Mouse (Mus musculus) mesoderm, embryonic 11.5 days (tissue): ENCODE results near the gene Trim25.

ENCODE experiments used
- DNase-seq: peaks from one replicate; pipeline ENCODE4 v3.0.0-alpha.2; 2012; ENCODE audit warnings: low read depth, low spot score

Trim25 gene

DNA sequence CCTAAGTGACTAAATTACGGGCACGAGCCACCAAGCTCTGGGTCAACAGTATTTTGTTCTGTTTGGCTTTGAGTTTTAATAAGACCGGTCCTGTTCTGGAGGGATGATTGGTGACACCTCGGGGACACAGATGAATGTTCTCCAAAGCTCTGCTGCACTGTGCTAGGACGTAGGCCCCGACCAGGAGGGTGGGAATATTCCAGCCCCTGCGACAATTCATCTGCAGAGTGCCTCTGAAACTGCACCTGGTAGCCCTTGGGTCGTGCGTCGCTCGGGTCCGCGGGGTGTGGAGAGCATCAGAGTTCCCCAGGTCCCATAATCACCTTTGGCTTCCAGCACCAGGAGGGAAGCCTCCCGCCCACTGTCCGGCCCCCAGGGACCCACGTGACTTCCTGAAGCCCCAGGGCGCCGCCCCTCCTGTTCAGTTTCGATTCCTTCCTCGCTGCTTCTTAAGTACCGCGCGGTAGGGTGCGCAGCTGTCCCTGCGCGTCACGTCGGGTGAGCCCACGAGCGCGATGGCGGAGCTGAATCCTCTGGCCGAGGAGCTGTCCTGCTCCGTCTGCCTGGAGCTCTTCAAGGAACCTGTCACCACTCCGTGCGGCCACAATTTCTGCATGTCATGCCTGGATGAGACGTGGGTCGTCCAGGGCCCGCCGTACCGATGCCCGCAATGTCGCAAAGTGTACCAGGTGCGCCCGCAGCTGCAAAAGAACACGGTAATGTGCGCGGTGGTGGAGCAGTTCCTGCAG, at the start of gene Trim25:
Gene Trim25 (plus strand): TSS at position 403 of the 749 bp plus-strand sequence.
- peak; percentile 86 for DNase-seq

DNA sequence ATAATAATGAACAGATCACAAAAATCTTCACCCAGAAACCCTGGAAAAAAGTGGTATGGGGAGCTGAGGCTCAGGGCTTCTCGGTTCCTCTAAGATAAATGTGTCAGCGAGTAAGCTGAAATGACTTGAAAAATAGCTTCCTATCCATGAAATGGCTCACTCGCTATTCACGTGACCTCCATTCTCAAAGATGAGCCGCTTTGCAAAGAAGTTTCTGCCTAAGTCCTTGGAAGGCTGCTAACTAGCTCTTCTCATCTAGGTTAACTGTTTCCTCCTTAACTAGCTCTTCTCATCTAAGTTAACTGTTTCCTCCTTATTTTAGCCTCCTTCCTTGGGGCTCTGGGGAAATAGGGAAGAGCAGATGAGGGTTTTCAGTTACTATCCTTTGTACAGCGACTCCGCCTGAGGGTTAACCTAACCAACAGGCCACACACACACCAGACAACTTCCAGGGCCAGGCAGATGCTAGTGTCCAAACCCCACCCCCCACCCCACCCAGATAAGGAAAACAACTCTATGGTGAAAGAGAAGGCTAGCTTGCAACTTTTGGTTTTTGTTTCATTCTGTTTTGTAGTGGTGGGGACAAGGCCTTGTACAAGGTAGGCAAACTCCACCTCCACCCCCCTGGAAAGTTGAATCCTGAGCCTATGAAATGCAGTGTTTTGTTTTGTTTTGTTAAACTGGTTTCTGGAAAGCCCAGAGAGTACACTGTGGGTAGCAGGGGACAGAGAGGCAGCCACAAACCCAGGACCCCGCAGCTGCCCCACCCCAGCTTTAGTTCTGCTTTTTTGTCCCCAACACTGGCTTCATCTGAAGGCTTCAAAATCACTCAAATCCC, 49.2 kb upstream of the Trim25 start:
- DNase-seq, result no peak

DNA sequence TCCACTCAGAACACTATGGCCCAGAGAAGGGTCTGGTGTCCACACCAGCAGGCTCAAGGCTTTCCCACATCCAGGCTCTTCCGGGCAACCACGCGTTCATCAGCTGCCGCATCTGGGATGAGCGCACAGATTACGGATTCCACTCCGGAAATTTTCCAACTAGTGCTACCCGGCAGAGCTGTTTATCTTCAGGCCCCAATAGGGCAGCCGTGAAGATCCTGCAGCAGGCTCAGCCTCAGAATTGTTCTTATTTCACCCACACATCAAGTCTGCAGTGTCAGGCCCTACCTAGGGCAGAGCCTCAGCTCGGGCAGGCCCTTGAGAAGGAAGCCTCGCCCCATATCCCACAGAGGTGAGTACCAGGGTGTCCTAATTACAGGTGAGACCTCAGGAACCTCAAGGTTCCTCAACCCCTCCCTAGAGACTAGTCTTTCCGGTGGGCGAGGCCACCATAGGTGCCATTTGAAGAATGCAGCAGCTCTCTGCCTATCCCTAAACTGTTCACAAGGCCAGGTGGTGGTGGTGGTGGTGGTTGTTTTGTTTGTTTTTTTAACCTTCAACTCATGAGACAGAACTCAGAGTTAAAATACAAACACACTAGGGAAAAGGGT, 48.4 kb upstream of the Trim25 start:
- no peak for DNase-seq

DNA sequence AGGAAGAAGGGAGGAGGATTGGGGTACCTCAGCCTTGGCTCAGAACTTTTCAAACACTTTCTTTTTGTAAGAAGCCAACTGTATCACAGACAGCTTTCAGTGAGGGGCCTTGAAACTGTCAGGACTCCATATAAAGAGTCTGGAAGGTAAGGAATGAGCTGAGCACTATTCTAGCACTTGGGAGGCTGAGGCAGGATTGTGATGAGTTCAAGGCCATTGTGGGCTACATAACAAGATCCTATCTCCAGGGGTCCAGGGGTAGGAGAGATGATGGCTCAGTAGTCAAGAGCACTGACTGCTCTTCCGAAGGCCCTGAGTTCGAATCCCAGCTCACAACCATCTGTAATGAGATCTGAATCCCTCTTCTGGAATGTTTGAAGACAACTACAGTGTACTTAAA, 47.6 kb upstream of the Trim25 start:
- DNase-seq, result no peak

DNA sequence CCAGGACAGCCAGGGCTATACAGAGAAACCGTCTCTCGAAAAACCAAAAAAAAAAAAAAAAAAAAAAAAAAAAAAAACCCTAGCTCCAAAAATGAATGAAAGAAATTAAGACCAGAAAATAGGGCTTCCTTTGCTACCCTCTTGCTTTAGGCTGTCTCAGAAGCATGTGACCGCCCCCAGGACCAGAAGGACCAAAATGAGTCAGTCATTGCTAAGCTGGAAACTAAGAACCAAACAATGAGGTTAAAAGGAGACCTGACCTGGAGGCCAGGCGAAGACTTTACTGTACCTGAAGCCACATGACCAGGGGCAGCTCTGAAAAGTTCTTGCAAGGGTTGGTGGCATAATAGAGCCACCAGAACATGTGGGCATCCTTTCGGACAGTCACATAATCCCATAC, 47.1 kb upstream of the Trim25 start:
- no peak for DNase-seq

DNA sequence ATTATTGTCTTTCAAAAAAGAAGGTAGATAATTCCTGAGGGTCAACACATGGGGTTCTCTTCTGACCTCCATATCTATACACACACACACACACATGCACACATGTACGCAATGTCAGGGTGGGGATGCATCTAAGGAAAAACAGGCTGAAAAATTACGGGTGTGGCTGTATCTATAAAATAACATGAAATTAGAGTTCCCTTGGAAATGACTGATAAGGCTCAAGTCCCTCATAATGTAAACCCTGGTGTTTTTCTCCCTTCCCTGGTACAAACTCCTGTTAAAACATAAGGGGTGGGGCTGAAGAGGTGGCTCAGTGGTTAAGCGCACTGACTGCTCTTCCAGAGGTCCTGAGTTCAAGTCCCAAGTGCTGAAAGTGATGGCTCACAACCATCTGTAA, 45.6 kb upstream of the Trim25 start:
- no peak for DNase-seq

DNA sequence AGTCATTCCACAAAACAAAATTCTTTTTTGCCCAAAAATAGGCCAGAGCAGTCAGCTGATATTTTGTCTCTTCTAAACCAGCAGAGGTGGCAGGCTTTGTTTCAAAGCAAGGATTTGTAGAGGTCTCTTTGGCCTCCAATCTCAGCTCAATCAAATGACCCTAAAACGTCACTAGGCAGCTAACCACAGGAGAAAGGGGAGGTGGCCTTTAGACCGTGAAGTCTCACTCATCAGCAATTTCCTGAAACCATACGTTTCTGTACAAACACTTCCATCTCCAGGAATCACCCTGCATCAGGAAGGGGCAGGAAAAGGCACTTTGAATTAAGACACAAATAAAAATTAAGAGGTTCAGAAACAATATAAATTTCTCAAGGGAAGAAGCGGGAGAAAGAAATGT, 44.4 kb upstream of the Trim25 start:
- DNase-seq, result peak; percentile 65

DNA sequence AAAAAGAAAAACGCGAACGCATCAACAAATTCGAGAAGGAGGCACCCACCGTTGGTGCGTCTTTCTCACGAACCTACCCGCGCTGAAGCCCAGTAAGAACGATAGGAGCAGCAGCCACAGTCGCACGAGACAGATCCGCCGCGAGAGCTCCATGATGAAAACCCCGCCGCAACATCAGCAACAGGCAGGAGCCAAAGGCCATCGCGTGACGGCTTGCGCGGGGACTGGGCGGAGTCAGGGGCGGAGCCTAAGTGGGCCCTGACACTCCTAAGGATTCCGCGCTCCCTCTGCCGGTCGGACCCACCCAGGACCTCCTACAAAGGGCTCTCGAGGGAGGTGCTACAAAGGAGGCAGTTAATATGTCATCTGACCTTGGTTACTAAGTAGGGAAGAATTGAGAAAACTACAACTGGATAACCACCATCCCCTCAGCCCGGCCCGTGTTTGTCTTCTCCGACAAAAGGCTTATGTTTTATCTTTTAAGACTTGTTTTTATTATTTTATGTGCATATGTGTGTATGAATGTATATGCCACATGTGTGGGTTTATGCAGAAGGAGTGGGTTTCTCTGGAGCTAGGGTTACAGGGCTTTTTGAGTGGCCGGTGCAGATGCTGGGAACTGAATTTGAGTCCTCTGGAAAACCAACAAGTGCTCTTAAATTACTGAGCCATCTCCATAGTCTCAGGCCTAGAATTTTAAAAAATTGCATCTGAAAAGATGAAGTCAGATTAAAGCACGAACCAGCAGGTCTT, 43.8 kb upstream of the Trim25 start, which contains the start of gene Scpep1:
Gene Scpep1 (minus strand): TSS at position 249 of the 753 bp plus-strand sequence.
- DNase-seq, result peak; percentile 96

DNA sequence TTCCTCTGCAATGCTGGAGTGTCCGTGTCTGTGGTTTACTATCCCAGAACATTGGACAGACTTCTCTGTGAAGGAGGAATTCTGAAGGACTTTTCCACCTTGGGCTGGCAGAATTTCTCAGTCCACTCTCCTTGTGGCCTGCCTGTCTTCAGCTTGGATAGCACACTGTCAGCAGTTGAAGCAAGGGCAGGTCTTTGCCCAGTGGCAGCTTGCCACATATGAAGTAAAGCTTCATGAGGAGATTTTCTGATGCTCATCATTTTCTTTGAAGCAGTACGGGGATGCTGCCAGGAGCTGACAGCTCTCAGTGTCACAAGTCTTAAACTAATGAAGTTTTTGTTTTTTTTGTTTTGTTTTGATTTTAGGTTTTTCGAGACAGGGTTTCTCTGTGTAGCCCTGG, 40.3 kb upstream of the Trim25 start:
- DNase-seq, result no peak

DNA sequence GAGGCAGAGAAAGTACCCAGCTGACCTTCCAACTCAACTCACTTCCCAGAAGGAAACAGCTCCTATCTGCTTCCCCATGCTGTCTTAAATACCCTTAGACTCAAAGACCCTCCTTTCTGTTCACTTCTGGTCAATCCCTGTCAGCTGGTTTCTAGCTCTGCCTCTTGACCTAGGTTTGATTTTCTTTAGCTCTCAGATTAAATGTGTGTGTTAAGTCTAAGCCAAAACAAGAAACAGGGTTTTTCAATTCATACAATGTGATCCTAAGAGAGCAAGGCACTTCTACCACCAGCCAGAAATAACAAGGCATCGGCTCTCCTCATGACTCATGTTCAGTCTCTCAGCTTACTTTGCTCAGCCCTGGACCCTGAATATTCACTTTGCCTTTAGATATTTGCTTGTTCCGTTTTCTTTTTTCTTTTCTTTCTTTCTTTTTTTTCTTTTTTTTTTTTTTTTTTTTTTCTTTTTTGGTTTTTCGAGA, 32.3 kb upstream of the Trim25 start, which contains the start of gene Elobl:
Gene Elobl (minus strand): TSS at position 51 of the 481 bp plus-strand sequence.
- no peak for DNase-seq

DNA sequence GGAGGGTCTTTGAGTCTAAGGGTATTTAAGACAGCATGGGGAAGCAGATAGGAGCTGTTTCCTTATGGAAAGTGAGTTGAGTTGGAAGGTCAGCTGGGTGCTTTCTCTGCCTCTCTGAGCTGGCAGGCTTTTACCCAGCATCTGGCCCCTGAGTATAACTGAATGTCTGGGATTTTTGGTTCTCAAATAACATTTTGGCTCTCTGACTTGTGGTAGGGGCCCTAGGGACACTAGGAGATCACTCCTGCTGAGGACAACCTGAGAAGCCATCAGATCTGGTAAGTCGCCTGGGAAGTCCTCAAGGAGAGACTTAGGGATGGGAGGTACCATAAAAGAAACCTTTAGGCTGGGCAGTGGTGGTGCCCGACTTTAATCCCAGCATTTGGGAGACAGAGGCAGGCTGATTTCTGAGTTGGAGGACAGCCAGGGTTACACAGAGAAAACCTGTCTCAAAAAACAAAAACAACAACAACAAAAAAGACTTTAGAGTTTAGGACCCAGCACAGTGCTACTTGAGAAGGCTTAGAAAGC, 28.9 kb upstream of the Trim25 start, which contains the start of gene Coil:
Gene Coil (plus strand): TSS at position 51 of the 531 bp plus-strand sequence.
- no peak for DNase-seq

DNA sequence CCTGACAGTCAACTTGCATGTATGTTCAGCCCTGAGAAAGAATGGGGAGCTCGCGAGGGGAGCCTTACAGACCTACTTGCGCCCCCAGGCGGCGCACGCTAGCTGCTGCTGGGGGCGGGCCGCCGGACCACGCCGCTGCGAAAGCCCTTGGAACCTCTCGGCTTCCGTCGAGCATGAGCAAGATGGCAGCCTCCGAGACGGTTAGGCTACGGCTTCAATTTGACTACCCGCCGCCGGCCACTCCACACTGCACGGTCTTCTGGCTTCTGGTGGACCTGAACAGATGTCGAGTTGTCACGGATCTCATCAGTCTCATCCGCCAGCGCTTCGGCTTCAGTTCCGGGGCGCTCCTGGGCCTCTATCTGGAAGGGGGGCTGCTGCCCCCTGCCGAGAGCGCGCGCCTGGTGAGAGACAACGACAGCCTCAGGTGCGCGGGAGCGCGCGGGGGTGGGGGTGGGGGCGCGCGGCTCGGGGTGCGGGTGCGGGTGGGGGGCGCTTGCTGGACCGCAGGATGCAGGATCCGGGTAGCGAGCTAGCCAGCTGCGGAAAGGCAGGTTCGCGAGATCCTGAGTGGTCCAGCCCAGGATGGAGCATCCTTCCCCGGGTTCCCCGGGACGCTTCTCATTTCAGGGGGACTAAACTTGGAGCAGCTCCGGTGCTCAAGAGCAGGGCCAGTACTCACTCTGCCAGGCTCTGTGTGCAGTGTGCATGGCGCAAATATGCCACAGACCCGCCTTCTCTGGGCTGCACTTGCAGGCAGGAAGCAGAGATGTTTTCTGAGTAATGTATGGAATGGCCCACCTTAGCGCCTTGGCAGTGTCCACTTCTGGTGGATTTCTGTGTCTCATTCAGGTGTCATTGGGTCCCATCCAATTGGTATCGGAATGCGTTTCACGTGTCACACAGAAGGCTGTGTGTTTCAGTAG, 25.1 kb upstream of the Trim25 start:
- peak; percentile 95 for DNase-seq

DNA sequence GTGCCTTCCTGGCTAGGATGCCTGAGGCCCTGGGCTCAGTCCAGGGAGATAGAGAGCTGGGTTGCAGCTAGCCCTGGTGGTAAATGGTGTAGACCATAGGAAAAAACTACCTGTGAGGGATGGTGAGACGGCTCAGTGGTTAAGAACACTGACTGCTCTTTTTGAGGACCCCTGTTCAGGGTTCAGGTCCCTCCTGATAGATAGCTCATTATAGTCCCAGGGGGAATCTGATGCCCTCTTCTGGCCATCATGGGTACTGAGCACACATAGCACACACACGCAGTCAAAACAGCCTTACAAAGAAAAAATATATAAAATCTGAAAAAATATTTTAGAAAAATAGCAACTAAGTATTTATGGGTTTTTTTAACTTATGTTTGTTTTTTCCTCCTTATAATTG, 22.9 kb upstream of the Trim25 start:
- no peak for DNase-seq

DNA sequence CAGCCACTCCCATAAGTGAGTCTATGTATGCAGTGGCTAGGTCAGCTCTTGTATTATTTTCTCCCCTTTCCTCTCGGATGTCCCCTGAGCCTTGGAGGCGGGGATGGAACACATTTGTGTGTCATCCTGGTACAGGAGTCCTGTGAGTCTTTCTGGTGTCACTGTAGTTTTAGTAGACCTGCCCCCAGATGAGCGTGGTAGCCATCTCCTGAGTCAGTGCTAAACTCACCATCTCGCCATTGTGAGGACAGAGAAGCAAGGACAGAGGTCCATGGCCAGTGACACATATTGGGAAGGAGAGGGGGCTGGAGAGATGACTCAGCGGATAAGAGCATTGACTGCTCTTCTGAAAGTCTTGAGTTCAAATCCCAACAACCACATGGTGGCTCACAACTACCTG, 22.0 kb upstream of the Trim25 start:
- no peak for DNase-seq

DNA sequence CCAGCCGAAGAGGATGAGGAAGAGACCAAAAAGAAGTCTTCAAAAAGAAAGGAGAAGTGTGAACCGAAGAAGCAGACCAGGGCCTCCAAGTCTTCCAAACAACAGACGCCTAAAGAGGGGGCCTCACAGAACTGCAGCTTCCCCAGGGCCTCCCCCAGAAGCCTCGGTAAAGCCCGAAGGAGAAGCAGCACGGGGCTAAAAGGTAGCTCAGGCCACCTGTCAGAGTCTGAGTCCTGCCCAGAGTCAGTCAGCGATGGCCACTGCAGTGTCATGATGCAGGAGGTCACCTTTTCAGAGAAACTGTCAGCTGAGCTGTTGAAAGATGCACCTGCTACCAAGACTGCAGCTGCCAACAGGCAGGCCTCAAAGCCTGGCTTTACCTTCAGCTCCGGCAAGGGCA, 17.8 kb upstream of the Trim25 start:
- DNase-seq, result no peak

DNA sequence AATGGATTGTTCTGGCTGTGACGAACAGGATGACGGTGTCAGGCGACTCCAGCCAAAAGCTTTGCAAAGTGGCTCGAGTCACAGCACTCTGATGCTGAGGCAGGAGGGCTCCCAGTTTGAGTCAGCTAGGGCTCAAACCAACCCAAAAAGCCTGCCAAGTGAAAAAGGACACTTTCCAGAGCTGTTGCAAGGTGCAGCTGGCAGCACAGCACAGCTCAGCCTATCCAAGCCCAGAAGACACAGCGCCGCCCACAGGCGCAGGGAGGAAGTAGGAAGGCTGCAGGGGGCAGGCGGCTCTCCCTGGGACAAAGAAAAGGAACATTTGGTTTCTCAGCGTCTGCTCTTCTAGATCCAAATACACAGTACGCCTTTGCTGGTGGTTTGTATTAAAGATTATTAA, 12.6 kb upstream of the Trim25 start:
- no peak for DNase-seq

DNA sequence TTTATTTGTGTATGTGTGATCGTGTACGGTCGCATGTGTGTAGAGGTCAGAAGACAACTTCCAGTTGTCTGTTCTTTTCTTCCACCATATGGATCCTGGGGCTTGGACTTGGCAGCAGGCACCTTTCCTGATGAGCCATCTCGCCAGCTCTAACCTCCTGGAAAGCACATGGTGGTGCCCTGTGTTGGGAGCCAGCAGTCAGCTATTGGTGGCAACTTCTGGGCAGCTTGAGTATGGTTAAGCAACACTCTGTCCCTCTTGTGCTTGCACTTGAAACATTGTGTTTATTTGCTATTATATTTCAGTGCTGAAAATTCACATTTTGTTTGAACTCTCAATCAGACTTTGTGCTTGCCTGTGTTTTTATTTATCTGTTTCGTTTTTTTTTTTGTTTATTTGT, 10.2 kb upstream of the Trim25 start:
- no peak for DNase-seq

DNA sequence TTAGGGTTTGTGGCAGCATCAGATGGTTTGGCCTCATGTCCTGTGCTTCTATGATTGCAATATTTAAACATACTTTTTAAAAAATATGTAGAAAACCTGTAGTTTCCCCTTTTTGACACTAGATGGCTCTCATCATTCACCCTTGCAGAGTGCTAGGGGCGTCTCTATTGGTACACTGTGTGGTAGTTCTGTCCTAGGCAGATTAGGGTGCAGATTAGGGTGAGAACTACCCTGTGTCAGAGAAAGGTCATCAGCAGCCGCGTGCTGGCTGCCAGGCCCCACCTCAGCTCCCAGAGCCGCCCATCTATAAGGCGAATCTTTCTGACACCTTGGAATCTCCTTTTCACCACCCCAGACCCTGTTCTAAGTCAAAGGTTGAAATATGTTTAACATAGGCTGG, 9.6 kb upstream of the Trim25 start:
- no peak for DNase-seq

DNA sequence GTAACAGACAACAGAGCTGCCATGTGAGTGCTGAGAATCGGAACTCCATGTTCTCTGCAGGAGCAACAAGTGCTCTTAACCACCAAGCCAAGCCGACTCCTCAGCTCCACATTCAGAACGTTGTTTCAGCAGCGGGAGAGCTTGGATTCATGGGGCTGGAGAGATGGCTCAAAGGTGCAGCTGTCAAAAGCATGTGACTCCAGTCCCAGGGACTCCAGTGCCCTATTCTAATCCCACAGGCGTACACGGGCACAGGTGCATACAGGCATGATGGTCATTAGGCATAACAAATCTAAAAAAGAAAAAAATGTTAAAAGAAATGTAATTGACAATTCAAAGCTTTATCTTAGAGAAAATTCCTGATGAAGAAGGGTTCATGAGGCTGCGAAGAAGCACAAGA, 6.0 kb upstream of the Trim25 start:
- DNase-seq, result no peak

DNA sequence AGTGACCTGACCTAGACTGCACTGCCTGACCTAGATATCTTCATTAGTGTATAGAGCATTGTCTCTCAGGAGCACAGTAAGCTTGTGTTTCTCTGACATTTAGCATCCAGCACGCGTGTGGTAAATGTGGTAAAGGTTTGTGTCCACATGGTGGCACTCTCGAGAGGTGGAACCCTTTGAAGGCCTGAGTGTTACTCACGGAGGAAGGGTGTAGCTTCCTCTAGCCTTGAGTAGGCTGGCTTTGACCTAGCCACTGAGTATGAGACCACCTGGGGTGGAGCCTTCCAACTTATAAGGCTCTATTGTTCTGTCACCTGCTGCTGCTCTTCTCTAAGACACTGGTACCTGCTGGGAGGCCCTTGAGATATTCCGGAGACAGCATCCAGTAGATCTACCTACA, 5.6 kb upstream of the Trim25 start:
- peak; percentile 44 for DNase-seq
